Mouse (Mus musculus) lung, embryonic 14.5 days (tissue): ENCODE results near the gene Zp3. TPM values are rescaled to one million over a fixed set of nuclear protein-coding genes. Genes with fewer than 3 reads are reported as not detected.

ENCODE experiments used
- ATAC-seq: fragments of 200-750 bp; cut with Nextera tagmentation; 2 replicates; pipeline ENCODE4 v1.8.0; 2017; ENCODE audit warnings: mild to moderate bottlenecking, moderate TSS enrichment, moderate library complexity; ENCODE audit not compliant: insufficient read depth
- DNase-seq: peaks from one replicate; pipeline ENCODE4 v3.0.0-alpha.2; 2015
- H3K27ac ChIP-seq: fragments of 300-500 bp; sonication (generic); 2 replicates; pipeline ENCODE4 v1.5.1; 2014; ENCODE audit warnings: low read depth, mild to moderate bottlenecking, moderate library complexity
- H3K27me3 ChIP-seq: fragments of 300-500 bp; sonication (generic); 2 replicates; pipeline ENCODE4 v1.6.1; 2014; ENCODE audit warnings: low read length, control low read depth; ENCODE audit not compliant: insufficient read depth
- H3K36me3 ChIP-seq: fragments of 300-500 bp; sonication (generic); 2 replicates; pipeline ENCODE4 v1.6.1; 2014; ENCODE audit warnings: control low read depth; ENCODE audit not compliant: insufficient read depth
- H3K4me1 ChIP-seq: fragments of 300-500 bp; sonication (generic); 2 replicates; pipeline ENCODE4 v1.6.1; 2014; ENCODE audit warnings: antibody characterized with exemption, control low read depth; ENCODE audit not compliant: insufficient read depth
- H3K4me2 ChIP-seq: fragments of 300-500 bp; sonication (generic); 2 replicates; pipeline ENCODE4 v1.6.1; 2014; ENCODE audit warnings: mild to moderate bottlenecking
- H3K4me3 ChIP-seq: fragments of 300-500 bp; sonication (generic); 2 replicates; pipeline ENCODE4 v1.5.1; 2014; ENCODE audit warnings: low read depth, low read length
- H3K9ac ChIP-seq: fragments of 300-500 bp; sonication (generic); 2 replicates; pipeline ENCODE4 v1.6.1; 2014
- H3K9me3 ChIP-seq: fragments of 300-500 bp; sonication (generic); 2 replicates; pipeline ENCODE4 v1.6.1; 2016; ENCODE audit warnings: low read depth, low read length, control low read depth
- CTCF ChIP-seq: IDR thresholded peaks from 2 replicates; pipeline ENCODE4 v1.5.1; 2016; ENCODE audit warnings: antibody characterized with exemption, low read depth
- WGBS: fragments of 180-500 bp; shearing (Covaris S2); extraction: QIAGEN DNeasy Blood & Tissue Kit; methylation state at CpG from one replicate; pipeline ENCODE4 v1.1.7; 2014; 5-methylcytosine and 5-hydroxymethylcytosine counted together
- polyA plus RNA-seq: library from polyadenylated mRNA; unstranded; fragments of >200 nt; fragmentation: Nextera tagmentation; extraction: Ambion mirVana; gene quantifications from 2 replicates; pipeline ENCODE4 v1.2.1, GENCODE M21; 2014

The Zp3 gene
- polyA plus RNA-seq, 1 experiment from 2014 or later: not detected

- no peak overlapping the region for H3K27ac ChIP-seq
- H3K4me3 ChIP-seq: no peak overlapping the region
- H3K36me3 ChIP-seq: peaks cover 18% of the 10 kb centered on the region
- H3K9ac ChIP-seq: no peak overlapping the region
- ATAC-seq (no peak), DNase-seq (no peak)
- no peak for TF ChIP-seq CTCF
- no peaks in the 10 kb centered on the region for H3K27me3 ChIP-seq
- 77% methylated on average over 6 of the region's 6 CpGs for WGBS
- peaks cover 11% of the 10 kb centered on the region for H3K4me1 ChIP-seq
- H3K4me2 ChIP-seq: peak overlapping the region; percentile 78; the same call in 1 of the 2 replicates
- H3K9me3 ChIP-seq: no peaks in the 10 kb centered on the region
These were observed 44.2 kb upstream of the Zp3 start for GRCm38 (mm10) chr5:135935641-135936190.

GRCm38 (mm10) chr5:135940587-135940986 is 39.3 kb upstream of the Zp3 start:
- DNase-seq: no peak
- TF ChIP-seq CTCF: no peak
- ATAC-seq: no peak
- Histone ChIP-seq H3K27me3 (no peaks in the 10 kb centered on the region), H3K27ac (no peak overlapping the region), H3K36me3 (no peaks in the 10 kb centered on the region), H3K4me3 (no peak overlapping the region), H3K9ac (no peak overlapping the region), H3K4me2 (no peak overlapping the region), H3K9me3 (no peaks in the 10 kb centered on the region), H3K4me1 (no peaks in the 10 kb centered on the region)
- 46% methylated on average over 5 of the region's 5 CpGs for WGBS

GRCm38 (mm10) chr5:135942710-135943109 is 37.2 kb upstream of the Zp3 start:
- Histone ChIP-seq H3K9ac (no peak overlapping the region), H3K4me1 (peaks cover 4% of the 10 kb centered on the region; the same call in 1 of the 2 replicates), H3K36me3 (no peaks in the 10 kb centered on the region), H3K27me3 (no peaks in the 10 kb centered on the region), H3K9me3 (no peaks in the 10 kb centered on the region), H3K27ac (no peak overlapping the region), H3K4me3 (no peak overlapping the region), H3K4me2 (no peak overlapping the region)
- ATAC-seq: no peak
- no peak for DNase-seq
- TF ChIP-seq CTCF: no peak
- 69% methylated on average over 6 of the region's 6 CpGs for WGBS

GRCm38 (mm10) chr5:135945916-135946408 is 33.9 kb upstream of the Zp3 start:
- Histone ChIP-seq H3K27me3 (no peaks in the 10 kb centered on the region), H3K36me3 (no peaks in the 10 kb centered on the region), H3K4me1 (peaks cover 4% of the 10 kb centered on the region; the same call in 1 of the 2 replicates), H3K4me2 (peak overlapping the region; percentile 42), H3K9me3 (no peaks in the 10 kb centered on the region), H3K4me3 (no peak overlapping the region), H3K27ac (0 out of 2 replicates have a peak overlapping the region, but pooled peaks have one; percentile 15), H3K9ac (peak overlapping the region; percentile 3)
- DNase-seq: peak; percentile 80
- 47% methylated on average over 10 of the region's 10 CpGs for WGBS
- no peak for TF ChIP-seq CTCF
- peak; percentile 63 for ATAC-seq

- peak; percentile 9 for DNase-seq
- no peak overlapping the region for H3K27ac ChIP-seq
- no peak for TF ChIP-seq CTCF
These were observed 33.3 kb upstream of the Zp3 start for GRCm38 (mm10) chr5:135946621-135947020.

GRCm38 (mm10) chr5:135950710-135951412 is 29.0 kb upstream of the Zp3 start:
- H3K4me1 ChIP-seq: peaks cover 2% of the 10 kb centered on the region; the same call in 1 of the 2 replicates
- DNase-seq: no peak
- WGBS: 71% methylated on average over 11 of the region's 11 CpGs
- H3K9ac ChIP-seq: no peak overlapping the region
- H3K9me3 ChIP-seq: no peaks in the 10 kb centered on the region
- H3K27ac ChIP-seq: no peak overlapping the region
- no peak for TF ChIP-seq CTCF
- H3K36me3 ChIP-seq: no peaks in the 10 kb centered on the region
- H3K4me2 ChIP-seq: no peak overlapping the region
- no peaks in the 10 kb centered on the region for H3K27me3 ChIP-seq
- H3K4me3 ChIP-seq: no peak overlapping the region
- no peak for ATAC-seq

More at GRCm38 (mm10) chr5:135946621-135947020, 33.3 kb upstream of the Zp3 start:
- no peak overlapping the region for H3K4me3 ChIP-seq
- no peaks in the 10 kb centered on the region for H3K27me3 ChIP-seq
- peak; percentile 21; the same call in 1 of the 2 replicates for ATAC-seq
- H3K4me2 ChIP-seq: peak overlapping the region; percentile 42; the same call in 1 of the 2 replicates
- peaks cover 4% of the 10 kb centered on the region; the same call in 1 of the 2 replicates for H3K4me1 ChIP-seq
- H3K9me3 ChIP-seq: no peaks in the 10 kb centered on the region
- H3K9ac ChIP-seq: no peak overlapping the region
- no peaks in the 10 kb centered on the region for H3K36me3 ChIP-seq
- 69% methylated on average over 5 of the region's 5 CpGs for WGBS

GRCm38 (mm10) chr5:135951660-135952059 is 28.2 kb upstream of the Zp3 start:
- Histone ChIP-seq H3K36me3 (no peaks in the 10 kb centered on the region), H3K27me3 (no peaks in the 10 kb centered on the region), H3K4me3 (no peak overlapping the region), H3K27ac (no peak overlapping the region), H3K4me1 (no peaks in the 10 kb centered on the region), H3K4me2 (no peak overlapping the region), H3K9me3 (no peaks in the 10 kb centered on the region), H3K9ac (no peak overlapping the region)
- 82% methylated on average over 2 of the region's 2 CpGs for WGBS
- ATAC-seq (no peak), DNase-seq (no peak)
- no peak for TF ChIP-seq CTCF
